Mouse (Mus musculus): ENCODE data around the gene Tmem230.

DNA sequence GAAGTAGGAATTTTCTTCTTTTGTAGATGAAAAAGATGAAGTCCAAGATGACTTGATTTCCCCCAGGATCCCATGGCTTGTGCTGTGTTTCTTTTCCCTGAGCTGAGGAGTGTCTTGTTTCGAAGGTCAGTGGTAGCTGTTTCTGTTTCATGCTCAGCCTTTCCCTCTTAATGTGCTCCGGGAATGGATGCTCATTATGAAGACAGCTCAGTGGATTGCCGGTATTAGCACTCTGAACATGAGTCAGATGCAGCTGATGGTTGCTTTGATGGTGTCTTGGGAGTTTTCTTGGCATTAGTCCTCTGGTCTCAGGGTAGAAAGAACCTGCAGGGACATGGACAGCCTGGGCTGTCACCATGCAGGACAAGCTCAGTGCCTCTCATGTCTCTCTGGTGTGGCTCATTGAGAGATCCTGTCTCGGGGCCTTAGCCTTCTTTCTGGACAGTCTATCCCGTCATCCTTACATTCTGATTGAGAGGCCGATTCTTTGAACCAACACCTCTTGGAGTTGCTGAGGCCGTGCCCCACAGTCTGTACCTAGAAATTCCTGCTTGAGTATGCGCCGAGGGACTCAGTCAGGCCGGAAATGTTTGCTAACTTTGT is 33.0 kb upstream of the Tmem230 start:
- TF ChIP-seq POLR2A (IDR thresholded peaks at IDR 0.05; ENCODE audit: borderline replicate concordance, extremely low read depth, insufficient read depth, insufficient read length, poor library complexity, severe bottlenecking) (no peak), CTCF (IDR thresholded peaks at IDR 0.05; ENCODE audit: borderline replicate concordance, extremely low read depth, insufficient read depth, insufficient read length) (no peak)

Data from brain, embryonic 14.5 days (tissue).